Mouse (Mus musculus) cerebellum, adult 2 months (tissue): ENCODE results near the gene Ndufa1.

Source experiments
- CTCF ChIP-seq: fragments of 200-500 bp; IDR thresholded peaks from 2 replicates; pipeline ENCODE4 v1.5.1; 2011; ENCODE audit warnings: low read depth, mild to moderate bottlenecking, control low read depth, low read length, moderate library complexity, borderline replicate concordance; ENCODE audit not compliant: insufficient read depth
- POLR2A ChIP-seq: fragments of 200-500 bp; IDR thresholded peaks from 2 replicates; pipeline ENCODE4 v1.6.1; 2011; ENCODE audit warnings: low read length, control low read depth, borderline replicate concordance; ENCODE audit not compliant: insufficient read depth

DNA sequence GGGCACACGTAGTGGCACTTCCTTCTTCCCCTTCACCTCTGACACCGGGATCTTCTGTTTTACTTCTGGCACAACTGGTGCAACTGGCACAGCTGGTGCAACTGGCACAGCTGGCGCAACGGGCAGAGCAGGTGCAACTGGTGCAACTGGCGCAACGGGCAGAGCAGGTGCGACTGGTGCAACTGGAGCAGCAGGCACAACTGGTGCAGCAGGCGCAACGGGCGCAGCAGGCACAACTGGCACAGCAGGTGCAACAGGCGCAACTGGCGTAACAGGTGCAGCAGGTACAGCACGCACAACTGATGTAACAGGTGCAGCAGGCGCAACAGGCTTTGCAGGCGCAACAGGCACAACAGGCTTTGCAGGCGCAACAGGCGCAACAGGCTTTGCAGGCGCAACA, 27.8 kb downstream of the Ndufa1 start:
- TF ChIP-seq CTCF, result no peak
- TF ChIP-seq POLR2A, result no peak
